Mouse (Mus musculus) right cerebral cortex, postnatal 25 days (tissue): ENCODE measurements at regions not wholly inside any gene's neighbourhood (a gene's known extent, or its start where the extent isn't known, plus 50 kb on each side); places are given as distances from the start of the nearest gene placed in this dataset.

ENCODE experiments used
- DNase-seq: peaks from one replicate; pipeline ENCODE4 v3.0.0; 2022

DNA sequence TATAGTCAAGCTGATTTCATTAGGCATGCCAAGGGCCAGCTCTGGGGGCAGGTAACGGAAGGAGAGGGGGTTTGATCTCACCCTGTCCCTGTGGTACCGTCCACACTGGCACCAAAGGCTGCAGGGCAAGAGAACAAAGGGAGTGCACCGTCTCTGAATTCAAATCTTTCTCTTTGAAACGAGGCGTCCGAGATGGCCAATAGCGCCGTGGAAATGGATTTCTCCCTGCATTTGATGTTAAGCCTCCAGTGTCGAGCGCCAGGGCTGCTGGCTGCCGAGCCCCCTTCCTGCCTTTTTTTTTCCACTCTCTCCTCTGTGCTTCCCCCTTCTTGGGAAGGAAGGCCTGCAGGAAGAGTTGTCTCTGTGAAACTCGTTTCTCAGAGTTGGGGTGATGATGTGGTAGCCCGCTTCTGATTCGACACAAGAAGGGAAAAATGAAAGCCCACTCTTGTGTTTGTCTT lies 235.5 kb downstream of the 3110018I06Rik start:
- DNase-seq: no peak

DNA sequence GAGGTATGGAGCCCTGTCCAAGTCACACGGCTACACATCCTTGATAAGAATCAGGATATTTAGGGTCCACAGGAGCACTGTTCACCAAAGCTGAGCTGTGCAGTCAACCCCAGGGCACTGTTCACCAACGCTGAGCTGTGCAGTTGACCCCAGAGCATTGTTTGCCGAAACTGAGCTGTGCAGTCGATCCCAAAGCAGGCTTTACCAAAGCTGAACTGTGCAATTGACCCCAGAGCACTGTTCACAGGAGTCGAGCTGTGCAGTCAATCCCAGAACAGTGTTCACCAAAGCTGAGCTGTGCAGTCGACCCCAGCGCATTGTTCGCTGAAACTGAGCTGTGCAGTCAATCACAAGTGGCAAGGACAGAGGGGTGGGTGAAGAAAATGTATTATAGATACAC lies 236.0 kb downstream of the 3110018I06Rik start:
- DNase-seq: no peak

DNA sequence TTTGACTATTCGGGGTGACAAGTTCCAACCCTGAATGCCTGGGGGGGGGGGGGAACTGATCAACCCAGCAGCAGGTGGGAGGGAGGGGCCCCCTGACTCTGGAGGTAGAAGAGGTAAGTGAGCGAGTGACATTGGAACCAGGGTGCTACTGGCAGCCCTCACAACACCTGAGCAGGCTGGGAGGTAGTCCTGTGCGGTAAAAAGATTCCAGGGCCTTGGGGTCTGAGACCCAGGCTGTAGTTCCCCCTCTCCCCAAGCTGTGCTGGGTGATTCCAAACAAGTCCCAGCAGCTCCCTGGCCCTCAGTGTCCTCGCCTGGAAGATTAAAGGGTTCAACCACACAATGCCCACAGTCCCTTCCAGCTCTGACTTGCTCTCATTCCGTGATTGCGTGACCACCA lies 240.4 kb downstream of the 3110018I06Rik start:
- DNase-seq: no peak

DNA sequence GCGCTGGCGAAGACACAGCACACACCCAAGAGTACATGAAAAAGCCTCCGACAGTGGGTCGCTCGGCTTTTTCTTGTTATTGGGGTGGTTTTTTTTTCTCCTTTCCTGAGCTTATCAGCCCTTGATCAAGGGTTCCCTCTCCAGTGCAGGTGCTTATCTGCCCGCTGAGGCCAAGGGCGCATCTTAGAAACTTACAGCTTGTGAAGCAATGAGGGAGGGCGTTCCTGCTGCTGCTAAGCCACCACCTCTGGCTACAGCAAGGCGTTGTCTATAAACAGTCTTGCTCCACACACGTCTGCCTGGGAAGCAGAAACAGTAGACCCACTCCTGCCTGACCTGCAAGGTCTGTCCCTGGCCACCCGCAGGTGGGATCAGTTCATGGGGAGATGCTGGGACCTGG lies 240.9 kb downstream of the 3110018I06Rik start:
- no peak for DNase-seq

DNA sequence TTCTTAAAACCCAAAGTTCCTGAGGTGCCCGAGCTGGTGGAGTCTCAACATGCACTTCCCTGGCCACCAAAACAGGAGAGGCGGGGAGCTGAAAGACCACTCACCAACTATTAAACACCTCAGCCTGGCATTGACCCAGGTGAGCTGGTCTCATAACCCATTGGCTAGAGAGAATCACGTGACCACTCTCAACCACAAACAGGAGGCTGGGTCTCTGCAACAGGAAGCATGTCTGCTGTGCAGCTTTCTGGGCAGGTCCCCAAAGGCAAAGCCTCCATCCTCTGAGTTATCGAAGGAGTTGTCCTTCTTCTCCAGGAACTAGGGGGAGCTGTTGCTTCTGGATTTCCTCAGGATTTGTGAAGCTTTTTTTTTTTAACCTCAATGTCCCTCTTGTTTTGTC lies 242.5 kb downstream of the 3110018I06Rik start:
- no peak for DNase-seq

DNA sequence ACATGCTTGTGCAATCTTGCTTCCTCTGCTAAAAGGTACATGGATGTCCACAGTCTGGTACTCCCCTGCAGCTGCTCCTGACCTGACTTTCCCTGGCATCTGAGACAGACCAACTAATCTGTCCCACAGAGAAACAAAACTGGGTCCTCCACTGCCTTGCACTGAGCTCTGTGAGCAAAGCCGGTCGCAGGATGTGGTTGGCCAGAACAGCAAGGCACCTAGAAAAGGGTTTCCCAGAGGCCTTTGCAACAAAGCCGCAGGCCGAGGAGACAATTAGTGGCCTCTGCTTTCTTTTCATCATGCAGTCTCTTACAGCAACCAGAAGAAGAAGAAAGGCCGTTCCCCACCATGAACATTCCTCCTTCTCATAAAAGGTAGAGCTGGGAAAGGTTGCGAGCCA lies 246.1 kb downstream of the 3110018I06Rik start:
- no peak for DNase-seq

DNA sequence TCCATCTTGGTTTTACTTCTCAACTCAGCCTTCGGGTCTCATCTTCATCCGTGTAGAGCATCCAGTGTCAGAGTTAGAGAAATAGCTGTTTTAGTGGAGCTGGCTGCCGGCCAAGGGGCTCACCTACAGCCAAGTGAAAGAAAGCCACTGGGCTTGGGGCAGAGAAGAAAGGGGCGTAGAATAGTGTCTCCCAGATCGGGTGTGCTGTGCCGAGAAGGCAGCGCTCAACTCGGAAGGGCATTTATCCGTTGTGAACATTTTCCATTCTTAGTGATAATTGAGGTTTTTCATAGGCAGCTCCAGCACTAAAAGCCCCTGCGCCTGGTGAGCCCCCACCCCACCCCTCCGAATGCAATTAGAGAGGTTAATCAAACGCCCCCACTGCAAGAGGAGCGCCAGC lies 254.2 kb downstream of the 3110018I06Rik start:
- no peak for DNase-seq

DNA sequence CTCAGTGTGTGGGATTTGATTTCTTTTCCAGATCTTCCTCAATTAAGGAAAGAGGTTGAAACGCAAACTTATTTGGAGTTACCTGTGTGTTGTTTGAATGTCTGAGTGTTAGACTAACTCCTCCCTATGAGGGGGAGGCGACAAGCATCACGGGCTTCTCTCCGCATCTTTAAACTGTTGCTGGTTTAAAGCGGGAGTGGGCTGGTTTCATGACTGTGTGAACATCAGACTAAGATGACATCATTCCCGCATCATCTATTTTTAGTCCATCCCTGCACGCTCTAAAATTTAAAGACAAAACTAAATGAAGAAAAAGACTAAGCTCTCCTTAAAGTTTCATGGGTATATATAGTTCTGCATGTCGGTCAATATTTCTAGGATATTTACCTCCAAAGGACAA lies 256.4 kb downstream of the 3110018I06Rik start:
- DNase-seq: no peak

DNA sequence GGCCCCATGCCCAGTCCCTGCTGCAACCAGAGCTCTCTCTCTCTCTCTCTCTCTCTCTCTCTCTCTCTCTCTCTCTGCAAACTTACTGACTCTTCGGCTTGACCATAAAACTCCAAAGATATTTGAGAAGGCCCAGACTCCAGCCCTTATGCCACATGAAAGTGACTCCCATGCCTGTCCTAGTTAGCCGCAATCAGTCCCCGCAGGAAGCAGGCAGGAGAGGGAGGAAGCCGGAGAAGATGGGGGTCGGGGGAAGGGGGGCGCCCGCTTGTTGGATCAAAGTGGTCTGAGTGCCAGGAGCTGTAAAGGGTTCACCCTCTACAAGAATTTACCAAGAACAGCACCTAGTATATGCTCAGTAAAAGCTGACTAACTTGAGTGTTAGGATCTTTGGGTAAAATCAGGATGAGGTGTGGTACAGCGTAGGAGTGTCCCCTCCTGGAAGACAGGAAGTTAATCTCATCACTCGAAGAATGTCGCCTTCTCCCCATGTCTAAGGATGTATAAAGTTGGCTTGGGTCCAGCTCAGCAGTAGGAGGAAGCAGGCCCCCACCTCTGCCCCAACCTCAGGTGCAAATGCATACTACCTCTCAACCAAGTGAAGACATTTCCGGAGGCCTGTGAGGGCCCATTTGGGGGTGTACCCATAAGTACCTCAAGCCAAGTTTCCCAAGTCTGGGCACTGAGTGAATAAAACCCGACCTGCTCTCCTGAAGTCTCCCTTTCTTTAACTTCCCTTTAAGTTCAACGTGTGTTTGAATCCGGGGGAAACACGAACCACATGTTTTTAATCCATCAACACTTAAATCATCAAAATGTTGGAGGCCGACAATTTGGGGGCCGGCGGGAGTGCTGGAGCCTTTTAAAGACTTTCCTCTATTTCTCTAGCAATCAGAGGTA lies 254.7 kb downstream of the Bcl11b start:
- DNase-seq: no peak

DNA sequence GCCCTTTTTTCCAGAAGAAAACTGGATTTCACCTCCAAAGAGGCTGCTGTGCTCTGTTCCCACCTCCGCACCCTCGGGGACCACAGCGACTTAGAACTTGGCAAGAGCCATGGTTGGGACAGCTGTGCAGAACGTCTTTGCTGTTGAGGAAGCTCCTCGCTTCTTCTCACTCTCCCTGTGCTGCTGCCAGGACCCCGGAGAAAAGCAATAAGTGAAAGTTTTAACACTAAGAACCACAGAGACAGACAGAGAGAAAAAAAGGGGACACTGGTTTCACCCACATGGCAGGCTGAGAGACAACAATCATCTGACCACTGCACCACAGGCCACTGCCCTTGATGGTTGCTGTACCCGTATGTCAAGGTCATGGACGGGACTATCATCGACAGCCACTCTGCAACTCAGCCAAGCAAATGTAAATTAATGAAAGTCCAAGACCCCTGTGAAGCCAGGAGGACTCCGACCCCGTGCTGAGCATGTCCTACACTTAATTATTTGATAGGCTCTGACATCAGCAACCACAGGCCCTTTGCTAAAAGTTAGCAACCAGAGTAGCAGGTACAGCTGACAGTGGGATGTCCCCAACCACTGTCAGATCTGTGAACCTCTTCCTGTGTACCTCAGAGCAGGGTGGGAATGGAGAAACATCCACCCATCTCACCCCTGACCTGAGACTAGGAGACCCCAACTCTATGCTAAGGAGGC lies 253.9 kb downstream of the Bcl11b start:
- no peak for DNase-seq

DNA sequence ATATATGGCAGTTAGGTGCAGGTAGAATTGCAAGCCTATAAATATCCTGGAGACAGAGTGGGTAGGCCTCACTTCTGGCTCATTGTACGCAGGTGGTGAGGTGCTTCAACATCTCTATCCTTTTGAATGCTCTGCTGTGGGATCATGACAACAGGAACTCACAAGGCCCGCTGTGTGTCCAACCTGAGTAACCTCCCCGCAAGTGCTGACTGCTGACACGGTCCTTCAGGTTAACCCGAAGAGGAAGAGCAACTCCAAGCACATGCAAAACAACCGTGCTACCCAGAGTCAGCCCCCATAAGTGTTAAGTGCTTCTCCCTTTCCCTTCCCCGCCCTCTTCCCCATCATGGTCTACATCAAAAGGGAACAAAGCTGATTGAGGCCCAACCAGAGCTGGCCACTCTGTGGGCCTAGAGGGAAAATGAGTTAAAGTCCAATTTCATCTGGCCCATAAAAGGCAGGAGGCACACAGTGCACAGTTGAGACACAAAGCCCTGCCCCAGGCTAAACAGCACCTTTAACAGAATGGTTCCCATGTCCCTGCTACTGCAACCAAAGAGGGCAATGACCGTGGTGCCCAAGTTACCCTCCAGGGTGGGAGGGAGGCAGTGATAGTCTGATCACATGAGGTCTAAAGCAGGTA lies 253.0 kb downstream of the Bcl11b start:
- no peak for DNase-seq

DNA sequence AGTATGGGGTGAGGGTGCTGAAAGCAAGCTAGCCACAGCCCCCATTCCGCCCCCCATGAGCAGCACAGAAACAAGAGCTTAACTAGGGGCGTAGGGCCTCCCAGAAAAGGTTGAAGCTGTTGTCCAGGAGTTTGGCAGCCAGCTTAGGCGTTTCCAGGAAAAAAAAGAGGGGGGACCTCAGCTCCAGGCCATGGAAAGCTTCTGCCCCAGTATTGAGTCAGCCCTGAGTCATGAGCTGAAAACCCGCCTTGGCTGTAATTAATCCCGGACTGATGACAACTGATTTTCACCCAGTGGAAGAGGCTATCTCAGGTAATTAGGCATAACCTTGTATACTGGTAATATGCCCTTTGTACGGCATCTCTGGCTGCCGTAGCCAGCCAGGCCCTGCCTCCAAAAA lies 251.3 kb downstream of the Bcl11b start:
- no peak for DNase-seq

DNA sequence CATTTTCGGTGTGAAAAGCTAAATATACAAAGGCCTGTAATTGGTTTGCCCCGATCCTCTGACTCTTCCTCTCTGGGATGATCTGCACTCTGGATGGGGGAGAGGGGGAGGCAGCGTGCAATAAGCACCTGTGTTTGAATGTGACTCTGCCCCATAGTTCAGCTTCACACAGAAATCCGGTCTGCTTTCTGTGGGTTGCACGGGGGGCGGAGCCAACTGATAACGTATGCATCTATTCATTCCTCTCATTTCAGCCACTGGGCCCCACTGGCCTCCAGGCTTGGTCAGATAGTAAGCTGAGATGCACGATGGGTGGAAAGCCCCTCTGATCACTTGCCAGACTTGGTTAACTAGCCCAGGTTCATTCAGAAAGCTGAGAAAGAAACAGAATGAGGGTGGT lies 250.8 kb downstream of the Bcl11b start:
- DNase-seq: no peak

DNA sequence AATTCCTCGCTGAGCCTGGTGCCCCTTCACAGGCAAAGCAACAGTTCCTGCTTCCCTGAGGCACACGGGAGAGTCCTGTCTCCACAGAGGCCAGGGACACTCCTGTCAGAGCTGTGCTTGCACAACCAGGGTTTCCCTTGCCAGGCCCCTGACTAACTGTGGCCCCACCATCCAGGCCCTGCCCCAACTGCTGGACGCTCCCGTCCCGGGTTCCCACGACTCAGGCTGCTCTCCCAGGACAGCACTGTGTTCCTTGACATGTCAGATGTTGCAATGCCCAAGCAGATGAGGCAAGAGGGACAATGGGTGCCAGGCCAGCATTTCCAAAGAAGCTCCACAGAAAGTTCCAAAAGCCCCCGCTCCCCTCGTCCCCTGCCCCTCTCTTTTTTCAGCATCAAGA lies 250.4 kb downstream of the Bcl11b start:
- no peak for DNase-seq

DNA sequence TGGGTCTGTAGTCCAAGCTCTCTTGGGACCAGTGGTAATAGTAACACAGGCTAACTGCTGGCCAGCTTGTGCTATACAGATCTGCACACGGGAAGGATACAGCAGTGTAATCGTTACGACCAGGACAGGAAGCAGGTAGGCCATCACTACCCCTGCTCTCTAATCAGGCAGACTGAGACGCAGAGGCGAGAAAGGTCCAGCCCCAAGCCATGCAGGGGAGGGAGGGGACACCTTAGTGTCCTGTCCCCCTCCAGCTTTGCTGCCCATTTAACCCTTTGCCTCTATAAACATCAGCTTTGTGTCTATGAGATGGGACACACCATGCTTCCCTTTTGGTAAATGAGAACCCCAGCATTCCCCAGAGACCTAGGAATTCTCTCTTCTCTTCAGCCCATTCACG lies 249.9 kb downstream of the Bcl11b start:
- DNase-seq: no peak

DNA sequence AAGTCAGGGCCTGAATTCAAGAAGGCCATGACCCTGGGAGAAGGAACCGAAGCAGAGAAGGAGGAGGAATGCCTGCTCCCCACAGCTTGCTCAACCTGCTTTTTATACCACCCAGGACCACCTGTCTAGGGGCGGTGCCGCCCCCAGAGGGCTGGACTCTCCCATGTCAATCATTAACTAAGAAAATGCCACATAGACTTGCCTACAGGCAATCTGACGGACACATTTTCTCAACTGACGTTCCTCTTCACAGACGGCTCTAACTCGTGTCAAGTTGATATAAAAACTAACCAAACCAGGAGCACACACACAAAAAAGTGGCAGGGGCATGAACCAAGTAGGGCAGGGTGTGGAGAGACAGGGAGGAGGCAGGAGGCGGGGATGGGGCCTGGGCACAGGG lies 248.5 kb downstream of the Bcl11b start:
- DNase-seq: no peak

DNA sequence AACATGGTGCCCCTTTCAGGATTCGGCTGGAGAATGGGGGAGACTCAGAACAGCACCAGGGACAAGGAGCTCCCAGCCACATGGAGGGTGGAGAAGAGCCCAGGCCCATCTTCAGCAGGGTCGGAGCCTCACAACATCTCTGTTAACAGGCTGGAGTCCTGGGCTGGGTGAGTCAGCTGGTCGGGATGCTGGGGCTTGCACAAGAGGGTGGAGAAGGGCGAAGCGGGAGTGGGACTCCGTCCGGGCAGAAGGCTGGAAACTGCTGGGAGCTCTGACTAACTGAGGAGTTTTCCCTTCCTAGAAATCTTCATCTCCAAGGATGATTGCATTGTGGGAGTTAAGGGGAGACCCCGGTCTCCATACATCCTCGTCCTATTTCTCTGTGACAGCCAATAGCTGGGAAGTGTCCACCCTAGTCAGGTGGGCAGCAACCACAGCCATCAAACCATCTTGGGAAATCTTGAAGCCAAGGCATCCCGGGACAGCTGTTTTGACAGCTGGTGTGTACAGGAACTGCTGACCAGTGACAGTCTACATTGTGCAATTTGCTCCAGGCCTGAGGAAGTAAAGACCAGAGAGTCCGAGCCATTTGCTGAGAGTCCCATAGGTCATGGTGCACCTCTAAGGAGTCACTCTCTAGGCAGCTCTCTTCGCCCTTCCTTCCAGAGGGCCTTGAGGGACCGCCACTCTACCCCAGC lies 247.4 kb downstream of the Bcl11b start:
- DNase-seq: no peak

DNA sequence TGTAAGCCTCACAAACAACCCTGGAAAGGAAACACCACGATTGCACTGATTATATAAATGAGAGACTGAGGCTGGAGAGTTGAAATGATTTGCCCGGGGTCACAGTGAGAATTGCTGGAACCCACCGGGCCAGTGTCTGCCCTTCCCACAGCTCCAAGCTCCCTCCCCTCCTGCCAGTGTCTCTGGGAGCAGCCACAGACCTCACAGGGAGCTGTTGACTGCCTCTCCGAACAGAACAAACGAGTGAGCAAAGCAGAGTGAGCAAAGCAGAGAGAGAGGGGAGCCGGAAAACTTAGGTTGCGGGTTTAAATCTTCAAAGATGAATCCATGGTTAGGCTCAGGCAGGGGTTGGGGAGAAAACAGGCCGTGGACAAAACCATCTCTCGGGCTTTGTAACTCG lies 246.2 kb downstream of the Bcl11b start:
- no peak for DNase-seq

DNA sequence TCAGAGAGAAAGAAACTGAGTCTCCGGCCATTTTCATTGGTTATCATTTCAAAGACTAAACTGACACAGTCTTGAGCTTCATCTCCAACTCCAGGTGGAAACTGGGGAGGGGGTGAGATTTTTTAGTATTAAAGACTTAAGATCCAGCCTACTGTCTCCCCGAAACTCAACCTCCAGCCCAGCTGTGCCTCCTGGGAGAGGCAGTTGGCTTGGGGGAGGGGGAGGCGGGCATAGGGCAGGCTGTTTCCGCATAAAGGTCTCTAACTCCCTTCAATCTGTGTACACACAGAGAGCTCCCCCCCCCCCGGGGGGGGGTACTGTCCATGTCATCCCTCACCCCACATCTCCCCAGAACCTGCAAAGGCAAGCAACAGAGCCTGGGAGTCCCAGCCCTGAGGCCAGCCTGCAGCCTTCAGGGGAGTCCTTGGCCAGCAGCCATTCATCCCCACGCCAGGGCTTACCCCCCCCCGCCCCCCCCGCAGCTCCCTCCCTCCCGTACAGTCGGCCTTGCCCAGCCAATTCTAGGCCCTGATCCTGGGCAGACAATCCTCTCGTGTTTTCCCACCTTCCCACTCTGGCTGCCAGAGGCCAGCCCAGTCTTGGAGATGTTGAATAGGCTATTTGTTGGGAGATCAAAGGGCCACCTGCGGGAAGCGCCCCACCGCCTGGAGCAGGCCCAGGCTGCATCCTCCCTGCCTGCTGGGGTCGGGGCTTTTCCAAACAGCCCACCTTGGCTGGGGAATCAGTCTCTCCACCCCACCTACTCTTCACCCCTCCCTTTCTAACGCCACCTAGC lies 245.2 kb downstream of the Bcl11b start:
- no peak for DNase-seq

DNA sequence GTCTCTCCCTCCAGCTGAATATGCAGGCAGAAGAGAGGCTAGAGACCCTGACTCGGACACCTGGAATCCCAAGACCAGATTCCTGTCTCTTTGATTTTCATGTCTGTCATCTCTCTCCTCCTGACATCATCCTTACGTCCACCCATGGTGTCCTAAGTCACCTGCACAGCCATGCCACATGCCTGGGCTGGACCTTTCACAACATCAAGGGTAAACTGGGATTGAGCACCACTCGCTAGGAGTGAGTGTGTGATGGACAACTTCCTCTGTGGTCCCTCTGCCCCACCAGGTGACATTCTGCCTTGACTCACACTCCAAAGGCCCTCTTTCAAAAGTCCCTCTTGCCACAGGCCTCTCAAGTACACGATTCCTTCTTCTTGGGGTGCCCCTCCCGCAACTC lies 244.1 kb downstream of the Bcl11b start:
- DNase-seq: no peak

DNA sequence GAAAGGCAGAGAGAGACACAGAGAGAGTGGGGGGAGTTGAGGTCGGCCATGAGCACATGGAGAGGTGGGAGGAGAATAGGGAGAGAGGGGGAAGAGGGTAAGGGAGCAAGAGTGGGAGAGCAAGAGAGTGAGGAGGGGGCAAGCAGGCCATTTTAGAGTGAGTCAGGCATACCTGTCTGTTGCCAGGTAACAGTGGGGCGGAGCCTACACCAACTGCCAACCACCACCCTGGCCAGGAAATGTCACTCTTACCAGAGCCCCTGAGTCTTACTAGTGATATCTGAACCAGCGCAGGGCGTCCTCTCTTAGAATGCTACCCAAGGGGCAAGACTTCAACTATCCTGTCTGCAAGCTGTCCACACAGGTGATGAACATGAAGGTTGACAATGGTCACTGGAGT lies 243.5 kb downstream of the Bcl11b start:
- DNase-seq: no peak

DNA sequence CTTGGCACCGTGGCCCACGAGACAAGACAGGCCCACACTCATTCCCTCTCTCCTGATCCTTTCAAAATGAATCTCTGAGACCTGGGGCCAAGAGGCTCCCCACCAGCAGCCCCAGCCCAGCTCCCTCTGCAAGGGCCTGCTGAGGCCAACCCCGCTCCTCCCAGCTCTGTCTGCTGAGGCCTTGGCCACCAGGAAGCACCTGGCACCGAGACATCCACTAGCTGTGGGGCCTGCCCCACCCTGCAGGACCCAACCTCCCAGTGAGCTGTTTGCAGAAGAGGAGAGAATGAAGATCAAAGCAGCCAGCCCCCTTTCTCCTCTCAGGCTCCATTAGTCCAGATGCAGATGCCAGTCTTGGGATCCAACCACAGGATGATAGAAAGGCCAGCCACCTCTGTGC lies 241.3 kb downstream of the Bcl11b start:
- DNase-seq: no peak
